Mouse (Mus musculus) neutrophil, adult 5-6 weeks (primary cell): ENCODE results near the gene Hist1h4c. TPM values are rescaled to one million over a fixed set of nuclear protein-coding genes. Genes with fewer than 3 reads are reported as not detected.

Experiments
- ATAC-seq: fragments of 151-379, 151-347 bp; 2 replicates; pipeline ENCODE4 v1.8.0; 2017; ENCODE audit warnings: mild to moderate bottlenecking, moderate TSS enrichment; ENCODE audit not compliant: insufficient number of reproducible peaks, poor library complexity, low FRiP score, severe bottlenecking; ENCODE audit errors: extremely low read depth
- total RNA-seq: library from RNA; stranded (forward); fragments of 200-1000 nt; gene quantifications from 2 replicates; pipeline ENCODE4 v1.2.3, GENCODE M21; 2017

Hist1h4c gene
- total RNA-seq, 1 experiment from 2014 or later, result 116 TPM

GRCm38 (mm10) chr13:23681990-23682582 lies 16.2 kb downstream of the Hist1h4c start:
- no peak for ATAC-seq

GRCm38 (mm10) chr13:23662536-23662935 lies 35.7 kb downstream of the Hist1h4c start:
- ATAC-seq, result no peak

GRCm38 (mm10) chr13:23659636-23660366 lies 38.5 kb downstream of the Hist1h4c start:
- ATAC-seq, result no peak

Other genes with a start within 250 kb of the Hist1h4c start
- not detected in 2 replicates for gene Btn1a1, start 232.6 kb downstream of the Hist1h4c start, total RNA-seq
- 0.25 and 0.58 TPM in 2 replicates for gene Btn2a2, start 209.6 kb downstream of the Hist1h4c start, total RNA-seq
- gene Hist1h4h, start 167.4 kb downstream of the Hist1h4c start, total RNA-seq, result 161 and 193 TPM in 2 replicates
- gene Hist1h2af, start 164.5 kb downstream of the Hist1h4c start, total RNA-seq, result 3.5 and 5.0 TPM in 2 replicates
- gene Hist1h3g, start 163.0 kb downstream of the Hist1h4c start, total RNA-seq, result not detected in 2 replicates
- gene Hist1h2bh, start 155.1 kb downstream of the Hist1h4c start, total RNA-seq, result 5.8 and 6.4 TPM in 2 replicates
- gene Hist1h3f, start 154.4 kb downstream of the Hist1h4c start, total RNA-seq, result 21.9 and 24.1 TPM in 2 replicates
- gene Hist1h4f, start 146.8 kb downstream of the Hist1h4c start, total RNA-seq, result 15.2 and 27.6 TPM in 2 replicates
- 28.5 and 28.7 TPM in 2 replicates for gene Hist1h1d, start 145.2 kb downstream of the Hist1h4c start, total RNA-seq
- gene Hist1h3e, start 136.1 kb downstream of the Hist1h4c start, total RNA-seq, result 50.8 and 54.4 TPM in 2 replicates
- gene Hist1h2ae, start 127.2 kb downstream of the Hist1h4c start, total RNA-seq, result 13.6 and 18.3 TPM in 2 replicates
- gene Hist1h2bg, start 127.1 kb downstream of the Hist1h4c start, total RNA-seq, result 97.4 and 145 TPM in 2 replicates
- gene Hist1h2bf, start 124.3 kb downstream of the Hist1h4c start, total RNA-seq, result 32.7 and 52.5 TPM in 2 replicates
- gene Hist1h2ad, start 124.1 kb downstream of the Hist1h4c start, total RNA-seq, result 33.4 and 78.8 TPM in 2 replicates
- 12.9 and 13.3 TPM in 2 replicates for gene Hist1h3d, start 122.7 kb downstream of the Hist1h4c start, total RNA-seq
- 92.3 and 119 TPM in 2 replicates for gene Hist1h4d, start 116.9 kb downstream of the Hist1h4c start, total RNA-seq
- 83.4 and 97.3 TPM in 2 replicates for gene Hist1h2be, start 77.3 kb downstream of the Hist1h4c start, total RNA-seq
- 201 and 211 TPM in 2 replicates for gene Hist1h1e, start 75.9 kb downstream of the Hist1h4c start, total RNA-seq
- 18.7 and 20.1 TPM in 2 replicates for gene Hist1h2ac, start 14.5 kb downstream of the Hist1h4c start, total RNA-seq
- 139 and 146 TPM in 2 replicates for gene Hist1h2bc, start 14.3 kb downstream of the Hist1h4c start, total RNA-seq
- gene Hist1h1t, start 2.6 kb downstream of the Hist1h4c start, total RNA-seq, result 2.2 TPM in 1 of 2 replicates, not detected in the other
- gene Hfe, start 12.4 kb upstream of the Hist1h4c start, total RNA-seq, result 4.8 and 5.0 TPM in 2 replicates
- 712 and 764 TPM in 2 replicates for gene Hist1h1c, start 40.4 kb upstream of the Hist1h4c start, total RNA-seq
- gene Hist1h3c, start 47.1 kb upstream of the Hist1h4c start, total RNA-seq, result 4.8 TPM in 1 of 2 replicates, not detected in the other
- 77.7 and 104 TPM in 2 replicates for gene Hist1h2bb, start 48.3 kb upstream of the Hist1h4c start, total RNA-seq
- 24.9 and 28.2 TPM in 2 replicates for gene Hist1h2ab, start 52.7 kb upstream of the Hist1h4c start, total RNA-seq
- 1.2 TPM in 1 of 2 replicates, not detected in the other for gene Hist1h3b, start 53.8 kb upstream of the Hist1h4c start, total RNA-seq
- 9.3 and 36.7 TPM in 2 replicates for gene Hist1h4b, start 58.6 kb upstream of the Hist1h4c start, total RNA-seq
- 30.0 and 55.5 TPM in 2 replicates for gene Hist1h4a, start 62.8 kb upstream of the Hist1h4c start, total RNA-seq
- gene Hist1h3a, start 63.9 kb upstream of the Hist1h4c start, total RNA-seq, result 38.6 and 45.9 TPM in 2 replicates
- 74.8 and 84.1 TPM in 2 replicates for gene Hist1h1a, start 65.2 kb upstream of the Hist1h4c start, total RNA-seq
- gene Trim38, start 71.5 kb upstream of the Hist1h4c start, total RNA-seq, result not detected in 2 replicates
- gene Slc17a2, start 108.5 kb upstream of the Hist1h4c start, total RNA-seq, result not detected in 2 replicates
- gene Slc17a3, start 141.0 kb upstream of the Hist1h4c start, total RNA-seq, result not detected in 2 replicates
- gene Slc17a1, start 169.3 kb upstream of the Hist1h4c start, total RNA-seq, result not detected in 2 replicates
- gene Slc17a4, start 216.6 kb upstream of the Hist1h4c start, total RNA-seq, result not detected in 2 replicates
- not detected in 2 replicates for gene Hist1h2ba, start 235.7 kb upstream of the Hist1h4c start, total RNA-seq
- gene Hist1h2aa, start 236.0 kb upstream of the Hist1h4c start, total RNA-seq, result not detected in 2 replicates